Mouse (Mus musculus) erythroblast, embryonic 14.5 days (primary cell): ENCODE measurements at regions not wholly inside any gene's neighbourhood (a gene's known extent, or its start where the extent isn't known, plus 50 kb on each side); places are given as distances from the start of the nearest gene placed in this dataset.

ENCODE experiments used
- GATA1 ChIP-seq: IDR thresholded peaks from 2 replicates; pipeline ENCODE4 v1.6.1; 2012; ENCODE audit warnings: low read length, inconsistent platforms, mixed read lengths
- TAL1 ChIP-seq: IDR thresholded peaks from 3 replicates; pipeline ENCODE4 v1.6.1; 2012; ENCODE audit warnings: low read length, inconsistent platforms, mixed read lengths

GRCm38 (mm10) chr4:95160912-95161669 lies 109.1 kb upstream of the Jun start:
- TF ChIP-seq GATA1 = no peak
- no peak for TF ChIP-seq TAL1
